Mouse (Mus musculus) hematopoietic multipotent progenitor cell, adult 10-12 weeks (in vitro differentiated cells): ENCODE data around the gene Olfr1148. TPM values are rescaled to one million over a fixed set of nuclear protein-coding genes. Genes with fewer than 3 reads are reported as not detected.

Experiments
- polyA plus RNA-seq: library from polyadenylated mRNA; stranded (reverse); fragments of >175 nt; gene quantifications from 2 replicates; pipeline ENCODE4 v1.2.3, GENCODE M21; 2012; ENCODE audit warnings: low replicate concordance

The Olfr1148 gene
- not detected in 2 replicates for polyA plus RNA-seq

DNA sequence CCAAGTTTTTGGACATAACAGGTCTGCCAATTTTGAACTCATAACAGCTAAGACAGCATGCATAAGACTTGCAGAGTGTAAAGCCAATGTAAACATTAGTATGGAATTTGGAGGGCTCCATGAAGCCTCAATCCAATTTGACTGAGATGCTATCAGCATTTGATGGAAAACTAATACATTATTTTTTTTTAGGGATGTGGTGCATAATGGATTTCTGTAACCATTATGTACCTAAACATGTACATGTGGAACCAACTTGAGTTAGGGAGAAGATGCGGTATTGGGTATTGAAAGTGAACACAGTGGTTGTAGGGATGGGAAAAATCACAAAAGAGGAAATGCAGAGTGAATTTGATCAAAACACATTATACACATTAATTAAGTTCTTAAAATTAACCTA, at the start of gene Olfr1148:
Gene Olfr1148, plus strand, starts transcription at position 301 of the 400 bp plus-strand sequence.

DNA sequence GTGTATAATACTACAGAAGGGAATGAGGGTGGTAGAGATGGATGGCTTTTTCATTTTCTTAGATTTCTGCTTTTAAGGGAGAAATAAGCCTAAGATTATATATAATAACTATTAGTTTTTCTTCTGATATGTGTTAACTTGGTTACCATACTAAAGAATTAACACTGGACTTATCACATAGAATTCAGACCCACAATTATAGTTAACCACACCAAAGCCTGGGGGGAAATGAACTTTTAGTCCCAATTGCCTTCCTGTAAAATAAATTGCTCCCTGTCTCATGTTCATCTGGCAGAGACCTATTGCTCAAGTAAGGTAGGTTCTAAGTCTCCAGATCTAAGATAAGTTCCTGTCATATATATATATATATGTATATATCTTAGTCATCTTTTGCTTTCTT, 30.0 kb upstream of the Olfr1148 start, which contains the start of gene Olfr1143:
Gene Olfr1143, plus strand, starts transcription at position 301 of the 400 bp plus-strand sequence.

DNA sequence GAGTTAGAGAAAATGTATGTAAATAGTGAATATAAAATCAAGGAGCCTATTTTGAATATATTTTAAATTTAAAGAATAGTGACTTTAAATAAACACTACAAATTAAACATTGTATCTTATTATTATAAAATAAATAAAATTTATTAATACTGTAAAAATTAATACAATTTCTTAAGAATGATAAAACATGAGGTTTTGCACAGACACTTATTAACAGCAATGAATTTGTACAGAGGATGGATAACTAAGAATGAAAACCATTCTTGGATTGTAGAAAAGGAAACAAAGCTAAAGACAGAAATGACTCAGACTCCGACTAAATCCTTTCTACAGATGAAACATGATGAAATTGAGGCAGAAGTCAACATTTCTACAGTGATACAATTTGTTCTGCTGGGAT, 20.8 kb upstream of the Olfr1148 start, which contains the start of gene Olfr1145:
Gene Olfr1145, plus strand, starts transcription at position 301 of the 400 bp plus-strand sequence.

DNA sequence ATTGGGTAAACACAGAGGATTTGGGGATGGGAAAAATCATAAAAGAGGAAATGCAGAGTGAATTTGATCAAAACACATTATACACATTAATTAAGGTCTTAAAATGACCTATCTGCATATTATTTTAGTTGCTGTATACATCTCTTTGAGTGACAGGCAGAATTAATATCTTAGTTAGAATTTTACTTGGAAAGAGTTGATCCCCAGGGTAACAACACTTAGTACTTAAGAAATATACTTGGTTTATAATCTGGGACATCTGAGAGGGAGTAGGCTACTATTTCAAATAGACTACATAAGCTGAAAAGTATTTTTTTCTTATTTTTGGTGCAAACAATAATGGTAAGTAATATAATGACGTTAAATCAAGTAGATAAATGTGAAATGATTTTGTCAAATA, 13.4 kb downstream of the Olfr1148 start, which contains the start of gene Olfr1150-ps1:
Gene Olfr1150-ps1, plus strand, starts transcription at position 301 of the 400 bp plus-strand sequence.

GRCm38 (mm10) chr2:87855562-87855961, 25.2 kb downstream of the Olfr1148 start, which contains the start of gene Olfr1151:
Gene Olfr1151, plus strand, starts transcription at chr2:87855862.

DNA sequence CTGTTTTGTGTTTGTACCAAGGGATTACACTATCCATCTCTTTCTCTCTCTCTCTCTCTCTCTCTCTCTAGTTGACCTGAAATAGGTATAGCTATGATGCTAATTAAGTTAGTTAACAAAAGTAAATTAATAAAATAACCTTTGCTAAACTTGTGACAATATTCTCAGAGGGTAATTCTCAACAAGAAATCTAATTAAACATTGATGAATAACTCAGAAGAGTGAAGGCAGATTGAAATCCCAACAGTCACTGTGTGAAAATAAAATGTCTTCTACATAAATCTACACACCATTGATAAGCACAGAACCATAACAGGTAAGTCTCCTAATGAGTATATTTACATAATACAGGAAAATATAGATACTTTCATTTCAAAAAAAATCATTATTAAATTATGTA, 35.9 kb downstream of the Olfr1148 start, which contains the start of gene Olfr1152:
Gene Olfr1152, plus strand, starts transcription at position 301 of the 400 bp plus-strand sequence.

Other genes starting within 250 kb of the Olfr1148 start
- gene Olfr1130, start 224.3 kb upstream of the Olfr1148 start, polyA plus RNA-seq, result not detected in 2 replicates
- not detected in 2 replicates for gene Olfr1131, start 203.4 kb upstream of the Olfr1148 start, polyA plus RNA-seq
- gene Olfr1132, start 193.0 kb upstream of the Olfr1148 start, polyA plus RNA-seq, result not detected in 2 replicates
- not detected in 2 replicates for gene Olfr1133, start 183.2 kb upstream of the Olfr1148 start, polyA plus RNA-seq
- gene Olfr1134, start 172.1 kb upstream of the Olfr1148 start, polyA plus RNA-seq, result not detected in 2 replicates
- not detected in 2 replicates for gene Olfr1135, start 156.9 kb upstream of the Olfr1148 start, polyA plus RNA-seq
- gene Olfr1136, start 136.6 kb upstream of the Olfr1148 start, polyA plus RNA-seq, result not detected in 2 replicates
- not detected in 2 replicates for gene Olfr1137, start 117.4 kb upstream of the Olfr1148 start, polyA plus RNA-seq
- gene Olfr1138, start 90.6 kb upstream of the Olfr1148 start, polyA plus RNA-seq, result not detected in 2 replicates
- gene Olfr1140, start 86.8 kb upstream of the Olfr1148 start, polyA plus RNA-seq, result not detected in 2 replicates
- gene Olfr1141, start 76.5 kb upstream of the Olfr1148 start, polyA plus RNA-seq, result not detected in 2 replicates
- not detected in 2 replicates for gene Olfr152, start 51.0 kb upstream of the Olfr1148 start, polyA plus RNA-seq
- not detected in 2 replicates for gene Olfr1143, start 29.9 kb upstream of the Olfr1148 start, polyA plus RNA-seq
- gene Olfr1145, start 20.7 kb upstream of the Olfr1148 start, polyA plus RNA-seq, result not detected in 2 replicates
- not detected in 2 replicates for gene Olfr1150-ps1, start 13.5 kb downstream of the Olfr1148 start, polyA plus RNA-seq
- not detected in 2 replicates for gene Olfr1151, start 25.3 kb downstream of the Olfr1148 start, polyA plus RNA-seq
- gene Olfr1152, start 36.0 kb downstream of the Olfr1148 start, polyA plus RNA-seq, result not detected in 2 replicates
- 0.12 TPM in 1 of 2 replicates, not detected in the other for gene Olfr1153, start 64.4 kb downstream of the Olfr1148 start, polyA plus RNA-seq
- not detected in 2 replicates for gene Olfr1154, start 74.6 kb downstream of the Olfr1148 start, polyA plus RNA-seq
- gene Olfr1155, start 114.6 kb downstream of the Olfr1148 start, polyA plus RNA-seq, result not detected in 2 replicates
- not detected in 2 replicates for gene Olfr1156, start 122.6 kb downstream of the Olfr1148 start, polyA plus RNA-seq
- gene Olfr1157, start 137.8 kb downstream of the Olfr1148 start, polyA plus RNA-seq, result not detected in 2 replicates
- not detected in 2 replicates for gene Olfr74, start 144.1 kb downstream of the Olfr1148 start, polyA plus RNA-seq
- not detected in 2 replicates for gene Olfr1158, start 159.6 kb downstream of the Olfr1148 start, polyA plus RNA-seq
- not detected in 2 replicates for gene Olfr1160, start 177.7 kb downstream of the Olfr1148 start, polyA plus RNA-seq
- not detected in 2 replicates for gene Olfr1161, start 192.2 kb downstream of the Olfr1148 start, polyA plus RNA-seq
- not detected in 2 replicates for gene Olfr73, start 207.2 kb downstream of the Olfr1148 start, polyA plus RNA-seq
- gene Olfr1162, start 220.6 kb downstream of the Olfr1148 start, polyA plus RNA-seq, result not detected in 2 replicates
- not detected in 2 replicates for gene Olfr1163, start 241.3 kb downstream of the Olfr1148 start, polyA plus RNA-seq